Mouse (Mus musculus): ENCODE results near the gene Eif5b.
A peak's percentile ranks its signal among the peaks of the same experiment; 100 is the strongest.
"Not testable (repeated sequence)": the region's sequence is repeated elsewhere in the genome, so short reads cannot be mapped to it uniquely, and the experiment has no call there.

Gene Eif5b

GRCm38 (mm10) chr1:37997867-37998266, at the start of gene Eif5b, which contains the start of gene Txndc9:
Gene Eif5b, plus strand, starts transcription at chr1:37998010.
Gene Txndc9, minus strand, starts transcription at chr1:37997893.
- DNase-seq (ENCODE audit: low spot score in 2 of 2) = peak; percentile 93

- no peak for DNase-seq (ENCODE audit: low spot score in 2 of 2)
Measured at GRCm38 (mm10) chr1:37948906-37949305, 48.9 kb upstream of the Eif5b start.

GRCm38 (mm10) chr1:37954786-37955185, 43.0 kb upstream of the Eif5b start:
- DNase-seq (ENCODE audit: low spot score in 2 of 2) = no peak

GRCm38 (mm10) chr1:37955251-37955650, 42.6 kb upstream of the Eif5b start:
- no peak for DNase-seq (ENCODE audit: low spot score in 2 of 2)

GRCm38 (mm10) chr1:37956690-37957431, 40.9 kb upstream of the Eif5b start:
- no peak for DNase-seq (ENCODE audit: low spot score in 2 of 2)

GRCm38 (mm10) chr1:37957659-37958058, 40.2 kb upstream of the Eif5b start, which contains the start of gene Lyg1:
Gene Lyg1, minus strand, starts transcription at chr1:37957759.
- DNase-seq (ENCODE audit: low spot score in 2 of 2) = no peak

- DNase-seq (ENCODE audit: low spot score in 2 of 2) = no peak
Measured at GRCm38 (mm10) chr1:37958516-37958915, 39.3 kb upstream of the Eif5b start.

- no peak for DNase-seq (ENCODE audit: low spot score in 2 of 2)
Measured at GRCm38 (mm10) chr1:37959486-37959885, 38.3 kb upstream of the Eif5b start.

- DNase-seq (ENCODE audit: low spot score in 2 of 2) = no peak
Measured at GRCm38 (mm10) chr1:37965571-37965970, 32.2 kb upstream of the Eif5b start.

GRCm38 (mm10) chr1:37968746-37969145, 29.1 kb upstream of the Eif5b start:
- no peak for DNase-seq (ENCODE audit: low spot score in 2 of 2)

- no peak for DNase-seq (ENCODE audit: low spot score in 2 of 2)
Measured at GRCm38 (mm10) chr1:37971520-37971919, 26.3 kb upstream of the Eif5b start.

- not testable (repeated sequence) for DNase-seq (ENCODE audit: low spot score in 2 of 2)
Measured at GRCm38 (mm10) chr1:37976666-37977065, 21.1 kb upstream of the Eif5b start.

GRCm38 (mm10) chr1:37977303-37977702, 20.5 kb upstream of the Eif5b start:
- no peak for DNase-seq (ENCODE audit: low spot score in 2 of 2)

- DNase-seq (ENCODE audit: low spot score in 2 of 2) = no peak
Measured at GRCm38 (mm10) chr1:37984326-37984725, 13.5 kb upstream of the Eif5b start.

- peak in 1 of 2 experiments; percentile 9 for DNase-seq (ENCODE audit: low spot score in 2 of 2)
Measured at GRCm38 (mm10) chr1:37985764-37986323, 12.0 kb upstream of the Eif5b start.

- no peak for DNase-seq (ENCODE audit: low spot score in 2 of 2)
Measured at GRCm38 (mm10) chr1:37987856-37988255, 10.0 kb upstream of the Eif5b start.

GRCm38 (mm10) chr1:37996226-37996625, 1.6 kb upstream of the Eif5b start:
- DNase-seq (ENCODE audit: low spot score in 2 of 2) = no peak

GRCm38 (mm10) chr1:37996877-37997484, 829 bp upstream of the Eif5b start:
- DNase-seq (ENCODE audit: low spot score in 2 of 2) = peak; percentile 94 to 99

GRCm38 (mm10) chr1:37998371-37999199, 775 bp downstream of the Eif5b start:
- DNase-seq (ENCODE audit: low spot score in 2 of 2) = no peak

- no peak for DNase-seq (ENCODE audit: low spot score in 2 of 2)
Measured at GRCm38 (mm10) chr1:37999552-37999951, 1.7 kb downstream of the Eif5b start.

- DNase-seq (ENCODE audit: low spot score in 2 of 2) = no peak
Measured at GRCm38 (mm10) chr1:38000844-38001243, 3.0 kb downstream of the Eif5b start.

- no peak for DNase-seq (ENCODE audit: low spot score in 2 of 2)
Measured at GRCm38 (mm10) chr1:38001956-38002355, 4.1 kb downstream of the Eif5b start.

Measured in thymus, postnatal 10 days (tissue).